Mouse (Mus musculus): ENCODE measurements around the gene Smarcc1.

Smarcc1 gene

DNA sequence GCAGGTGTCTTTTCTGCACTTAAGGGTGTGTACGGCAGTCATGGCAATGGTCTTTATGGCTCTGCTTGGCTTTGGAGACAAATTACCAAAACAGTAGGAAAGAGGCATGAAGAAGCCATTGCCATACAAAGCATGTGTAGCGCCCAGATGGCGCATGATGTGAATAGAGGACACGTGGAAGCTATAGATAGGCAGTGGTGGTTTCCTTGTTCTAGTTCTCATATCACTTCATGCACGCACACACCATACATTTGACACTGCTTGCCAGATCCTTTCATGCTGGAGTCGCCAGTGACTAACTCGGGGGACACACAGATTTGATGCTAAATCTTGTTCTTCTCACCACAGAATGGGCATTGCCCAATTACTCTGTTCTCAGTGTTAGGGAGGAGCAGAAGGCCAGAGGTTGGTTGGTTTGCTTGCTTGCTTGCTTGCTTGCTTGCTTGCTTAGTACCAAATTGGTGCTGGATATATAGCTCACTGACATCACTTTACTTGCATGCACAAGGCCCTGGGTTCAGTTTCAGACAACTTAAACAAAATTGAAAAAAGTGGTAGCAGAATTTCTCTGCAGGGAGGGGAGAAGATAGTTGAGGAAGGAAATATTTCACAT, 125.8 kb downstream of the Smarcc1 start, which contains the start of gene Cspg5:
Gene Cspg5 (plus strand): TSS at position 563 of the 613 bp plus-strand sequence.
- no peak for DNase-seq

- DNase-seq = no peak
These were observed 127.0 kb downstream of the Smarcc1 start for GRCm38 (mm10) chr9:110244567-110244888.

- DNase-seq = peak; percentile 59
These were observed 127.5 kb downstream of the Smarcc1 start for GRCm38 (mm10) chr9:110244889-110245589.

GRCm38 (mm10) chr9:110245590-110246320, 128.2 kb downstream of the Smarcc1 start:
- DNase-seq = peak; percentile 57

DNA sequence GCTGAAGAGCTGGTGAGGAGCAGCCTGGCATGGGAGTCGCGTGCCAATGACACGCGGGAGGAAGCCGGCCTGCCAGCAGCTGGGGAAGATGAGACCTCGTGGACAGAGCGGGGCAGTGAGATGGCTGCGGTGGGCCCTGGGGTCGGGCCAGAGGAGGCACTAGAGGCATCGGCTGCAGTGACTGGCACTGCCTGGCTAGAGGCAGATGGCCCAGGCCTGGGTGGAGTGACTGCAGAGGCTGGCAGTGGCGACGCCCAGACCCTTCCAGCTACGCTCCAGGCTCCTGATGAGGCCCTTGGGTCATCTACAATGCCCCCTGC, 128.8 kb downstream of the Smarcc1 start:
- peak; percentile 21 for DNase-seq

GRCm38 (mm10) chr9:110247049-110247448, 129.5 kb downstream of the Smarcc1 start:
- no peak for DNase-seq

GRCm38 (mm10) chr9:110248861-110249260, 131.4 kb downstream of the Smarcc1 start:
- no peak for DNase-seq

- DNase-seq = no peak
These were observed 132.5 kb downstream of the Smarcc1 start for GRCm38 (mm10) chr9:110249823-110250543.

DNA sequence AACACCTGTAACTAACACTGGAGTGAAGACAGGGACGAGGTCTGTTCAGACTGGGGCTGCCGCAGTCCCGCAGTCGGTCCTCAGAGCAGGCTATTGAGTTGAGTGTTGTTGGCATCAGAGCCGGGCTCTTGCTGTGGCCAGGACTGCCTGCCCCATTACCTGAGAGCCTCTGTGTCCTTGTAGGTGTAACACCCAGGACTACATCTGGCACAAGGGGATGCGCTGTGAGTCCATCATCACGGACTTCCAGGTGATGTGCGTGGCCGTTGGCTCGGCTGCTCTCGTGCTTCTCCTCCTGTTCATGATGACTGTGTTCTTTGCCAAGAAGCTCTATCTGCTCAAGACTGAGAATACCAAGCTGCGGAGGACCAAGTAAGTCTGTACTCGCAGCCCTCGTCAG, 133.3 kb downstream of the Smarcc1 start:
- no peak for DNase-seq

- no peak for DNase-seq
These were observed 138.0 kb downstream of the Smarcc1 start for GRCm38 (mm10) chr9:110255407-110256019.

- no peak for DNase-seq
These were observed 141.1 kb downstream of the Smarcc1 start for GRCm38 (mm10) chr9:110258646-110259045.

DNA sequence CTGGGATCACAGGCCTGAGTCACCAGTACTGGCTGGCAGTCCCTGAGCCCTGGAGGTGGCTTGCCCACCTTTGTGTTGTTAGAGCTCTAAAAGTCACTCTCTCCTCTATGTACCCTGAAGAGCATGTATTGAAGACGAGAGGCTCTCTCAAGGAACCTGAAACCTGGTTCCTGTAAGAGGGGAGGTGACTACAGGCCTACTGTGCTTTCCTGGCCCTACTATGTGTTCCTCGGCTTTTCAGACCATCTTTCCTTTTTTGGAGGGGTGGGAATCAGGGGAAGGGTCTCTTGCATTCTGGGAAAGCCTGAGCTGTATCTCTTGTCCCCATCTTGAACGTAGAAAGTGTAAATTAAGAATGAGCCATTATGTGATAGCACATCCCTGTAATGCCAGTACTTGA, 141.6 kb downstream of the Smarcc1 start:
- no peak for DNase-seq

GRCm38 (mm10) chr9:110263181-110263580, 145.7 kb downstream of the Smarcc1 start:
- DNase-seq = no peak

DNA sequence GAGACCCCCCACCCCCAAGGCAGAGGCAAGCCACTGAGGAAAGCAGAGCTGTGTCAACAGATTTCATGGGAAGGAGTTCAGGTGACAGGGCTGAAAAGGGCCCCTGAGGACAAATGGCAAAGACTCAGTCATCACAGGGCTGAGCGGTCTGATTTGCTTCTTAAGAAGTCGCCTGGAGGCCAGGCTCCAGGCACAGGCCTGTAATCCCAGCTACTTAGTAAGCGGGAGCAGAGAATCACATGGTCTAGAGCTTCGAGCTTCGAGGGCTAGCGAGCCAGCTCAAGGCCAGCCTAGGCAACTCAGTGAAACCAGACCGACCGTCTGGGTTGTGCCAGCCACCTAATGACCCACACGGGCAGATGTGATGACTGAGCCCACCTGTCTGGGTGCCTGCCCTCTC, 147.5 kb downstream of the Smarcc1 start:
- no peak for DNase-seq

DNA sequence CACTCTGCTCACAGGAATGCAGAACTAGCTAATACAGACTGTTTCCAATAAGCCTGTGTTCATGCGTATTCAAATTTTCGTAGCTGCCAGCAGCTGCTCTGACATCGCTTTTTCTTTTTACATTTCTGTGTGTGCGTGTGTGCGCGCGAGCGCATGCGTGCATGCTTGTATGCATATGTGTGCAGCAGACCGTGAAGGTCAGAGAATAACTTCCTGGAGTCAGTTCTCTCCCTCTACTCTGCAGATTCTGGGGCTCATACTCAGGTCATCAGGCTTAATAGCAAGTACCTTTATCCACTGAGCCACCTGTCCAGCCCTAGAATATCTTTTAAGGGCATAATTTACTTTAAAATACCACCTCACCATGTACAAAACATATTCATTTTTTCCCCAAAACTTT, 150.9 kb downstream of the Smarcc1 start:
- DNase-seq = no peak

DNA sequence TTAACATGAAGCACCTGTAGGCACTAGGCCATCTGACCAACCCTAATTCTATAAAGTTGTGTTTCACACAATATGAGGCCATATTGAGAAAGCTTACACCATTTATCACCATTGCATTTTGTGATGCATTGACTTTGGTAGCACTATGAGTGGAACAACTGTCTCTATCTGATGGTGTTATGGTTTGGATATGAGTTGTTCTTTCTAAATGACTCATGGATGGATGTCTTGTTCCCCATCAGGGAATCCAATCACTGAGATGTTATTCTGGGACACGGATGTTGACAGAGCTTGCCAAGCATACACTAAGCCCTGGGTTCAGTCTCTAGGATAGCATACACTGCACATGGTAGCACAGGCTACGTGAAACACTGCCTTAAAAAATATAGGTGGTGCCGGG, 154.8 kb downstream of the Smarcc1 start:
- DNase-seq = no peak

- no peak for DNase-seq
These were observed 156.0 kb downstream of the Smarcc1 start for GRCm38 (mm10) chr9:110273507-110273906.

DNA sequence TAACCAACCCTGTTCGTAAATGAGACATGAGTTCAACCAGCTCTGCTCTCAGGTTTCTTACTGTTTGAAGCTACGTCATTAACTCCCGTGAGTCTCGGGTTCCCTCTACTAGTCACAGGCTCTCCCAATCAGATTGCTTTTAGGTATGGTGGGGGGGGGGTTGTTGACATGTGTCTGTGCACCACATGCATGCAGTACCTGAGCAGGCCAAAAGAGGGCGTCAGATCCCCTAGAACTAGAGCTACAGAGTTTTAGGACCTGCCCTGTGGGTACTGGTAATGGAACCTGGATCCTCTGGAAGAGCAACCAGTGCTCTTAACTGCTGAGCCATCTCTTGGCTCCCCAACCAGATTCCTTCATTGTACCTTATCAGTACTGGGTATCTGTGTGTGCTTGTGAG, 158.4 kb downstream of the Smarcc1 start:
- peak; percentile 54 for DNase-seq

- no peak for DNase-seq
These were observed 159.9 kb downstream of the Smarcc1 start for GRCm38 (mm10) chr9:110277431-110277881.

DNA sequence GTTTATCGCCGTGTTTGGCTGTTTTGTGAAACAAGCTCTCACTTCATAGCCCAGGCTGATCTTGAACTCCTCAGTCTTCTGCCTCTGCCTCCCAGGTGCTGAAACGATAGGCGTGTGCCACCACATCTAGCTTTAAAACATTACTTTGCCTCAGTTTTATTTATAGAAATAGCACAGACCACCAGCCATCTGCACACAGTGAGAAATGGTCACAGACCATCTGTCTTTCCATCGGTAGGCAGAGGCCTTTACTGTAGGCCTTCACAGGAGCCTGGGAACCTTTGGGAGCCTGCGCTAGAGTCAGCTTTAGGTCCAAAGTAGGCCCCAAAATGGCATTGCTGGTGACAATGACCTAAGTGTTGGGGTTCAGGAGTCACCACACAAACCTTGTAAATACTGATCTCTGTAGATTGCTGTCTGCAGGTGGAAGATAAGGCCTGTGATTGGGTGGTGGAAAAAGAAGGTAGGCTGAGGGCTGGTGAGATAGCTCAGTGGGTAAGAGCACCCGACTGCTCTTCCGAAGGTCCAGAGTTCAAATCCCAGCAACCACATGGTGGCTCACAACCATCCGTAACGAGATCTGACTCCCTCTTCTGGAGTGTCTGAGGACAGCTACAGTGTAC, 166.7 kb downstream of the Smarcc1 start:
- DNase-seq = no peak

DNA sequence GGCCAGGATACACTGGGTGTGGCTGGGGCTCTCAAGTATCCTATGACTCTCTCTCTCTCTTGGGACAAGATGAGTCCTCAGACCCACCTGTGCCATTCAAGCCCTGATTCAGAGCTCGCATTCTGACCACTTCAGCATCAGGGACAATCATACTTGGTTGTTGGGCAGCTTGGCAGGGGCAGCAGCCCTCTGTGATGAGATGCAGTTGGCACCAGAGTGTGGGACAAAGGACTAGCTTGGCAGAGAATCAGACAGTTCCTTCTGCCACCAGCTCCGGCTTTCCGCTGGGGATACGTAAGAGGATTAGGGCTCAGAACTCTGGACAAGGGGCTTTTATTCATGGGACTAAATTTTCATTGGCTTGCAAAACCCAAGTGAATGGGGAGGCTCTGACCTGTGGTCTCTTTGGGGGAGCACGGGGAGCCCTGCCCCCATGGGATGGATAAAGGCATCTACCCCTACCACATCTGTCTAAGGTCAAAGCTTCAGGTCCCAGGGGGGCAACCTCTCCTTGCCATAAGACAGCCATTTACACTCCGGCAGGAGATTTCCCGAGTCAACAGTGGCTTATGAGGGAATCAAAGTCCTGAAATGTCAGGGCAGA, 169.9 kb downstream of the Smarcc1 start:
- no peak for DNase-seq
